Mouse (Mus musculus): Measurements from ENCODE around the gene Cpt1b.

DNA sequence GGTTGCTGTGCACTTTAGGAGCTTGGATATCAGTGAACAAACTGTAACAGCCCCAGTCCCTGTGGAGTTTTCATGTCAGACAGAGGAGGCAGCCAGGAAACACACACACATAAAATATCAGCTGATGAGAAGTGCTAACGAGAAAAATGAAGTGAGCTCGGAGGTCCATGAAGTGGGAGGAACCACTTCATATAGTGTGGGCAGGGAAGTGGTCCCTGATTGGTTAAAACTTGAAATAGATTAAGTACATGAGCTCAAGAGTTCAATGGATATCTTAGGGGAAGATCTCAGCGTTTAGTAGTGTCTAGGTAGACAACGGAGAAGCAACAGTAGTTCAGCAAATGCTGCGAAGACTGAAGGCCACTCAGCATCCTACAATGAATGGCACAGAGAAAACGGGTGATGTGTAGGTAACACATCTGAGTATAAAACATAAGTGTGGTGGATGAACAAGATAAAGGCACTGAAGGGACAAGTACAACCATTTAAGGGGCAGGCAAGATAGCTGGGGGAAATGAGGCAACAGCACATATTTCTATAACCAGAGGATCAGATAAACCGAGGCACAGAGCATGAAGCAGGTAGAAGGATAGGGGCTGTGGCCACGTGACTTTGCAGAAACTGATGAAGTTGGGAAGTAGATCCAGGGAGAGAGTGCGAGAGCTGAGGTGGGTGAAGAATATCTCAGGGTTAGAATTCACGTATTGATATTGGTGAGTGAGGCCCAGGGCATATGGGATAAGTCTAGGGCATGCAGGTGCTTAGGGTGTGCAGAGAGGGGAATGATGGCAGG, 20.6 kb downstream of the Cpt1b start:
- no peak for TF ChIP-seq CTCF (IDR thresholded peaks at IDR 0.05; ENCODE audit: low read depth, low read length)
- no peak for TF ChIP-seq POLR2A (IDR thresholded peaks at IDR 0.05; ENCODE audit: extremely low read depth, insufficient read depth, low read length)

All from liver, adult 2 months (tissue).